Mouse (Mus musculus): Measurements from ENCODE around the gene Trappc4.
"Not testable (repeated sequence)": the region's sequence is repeated elsewhere in the genome, so short reads cannot be mapped to it uniquely, and the experiment has no call there.

DNA sequence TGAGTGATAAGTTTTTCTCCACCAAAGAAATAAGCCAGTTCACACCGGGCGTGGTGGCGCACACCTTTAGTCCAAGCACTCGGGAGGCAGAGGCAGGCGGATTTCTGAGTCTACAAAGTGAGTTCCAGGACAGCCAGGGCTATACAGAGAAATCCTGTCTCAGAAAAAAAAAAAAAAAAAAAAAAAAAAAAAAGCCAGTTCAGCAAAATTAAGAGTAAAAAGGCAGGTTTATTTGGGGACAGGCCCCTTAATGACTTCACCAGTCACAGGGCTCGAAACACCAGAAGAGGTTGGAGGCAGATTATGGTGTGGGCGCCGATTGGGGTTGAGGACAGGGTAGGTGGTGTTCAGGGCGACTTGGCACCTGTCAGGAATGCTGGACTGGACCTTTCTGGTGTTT is 12.3 kb upstream of the Trappc4 start:
- not testable (repeated sequence) for TF ChIP-seq CTCF (IDR thresholded peaks at IDR 0.05; ENCODE audit: borderline replicate concordance, insufficient read depth, low read length); POLR2A (IDR thresholded peaks at IDR 0.05; ENCODE audit: low read depth, low read length)
